Mouse (Mus musculus) fibroblast of lung, adult 2 months (primary cell): ENCODE measurements around the gene Dcp1b.

Source experiments
- DNase-seq: peaks from one replicate; pipeline ENCODE4 v3.0.0-alpha.2; 2011; ENCODE audit warnings: low read depth

Gene Dcp1b

DNA sequence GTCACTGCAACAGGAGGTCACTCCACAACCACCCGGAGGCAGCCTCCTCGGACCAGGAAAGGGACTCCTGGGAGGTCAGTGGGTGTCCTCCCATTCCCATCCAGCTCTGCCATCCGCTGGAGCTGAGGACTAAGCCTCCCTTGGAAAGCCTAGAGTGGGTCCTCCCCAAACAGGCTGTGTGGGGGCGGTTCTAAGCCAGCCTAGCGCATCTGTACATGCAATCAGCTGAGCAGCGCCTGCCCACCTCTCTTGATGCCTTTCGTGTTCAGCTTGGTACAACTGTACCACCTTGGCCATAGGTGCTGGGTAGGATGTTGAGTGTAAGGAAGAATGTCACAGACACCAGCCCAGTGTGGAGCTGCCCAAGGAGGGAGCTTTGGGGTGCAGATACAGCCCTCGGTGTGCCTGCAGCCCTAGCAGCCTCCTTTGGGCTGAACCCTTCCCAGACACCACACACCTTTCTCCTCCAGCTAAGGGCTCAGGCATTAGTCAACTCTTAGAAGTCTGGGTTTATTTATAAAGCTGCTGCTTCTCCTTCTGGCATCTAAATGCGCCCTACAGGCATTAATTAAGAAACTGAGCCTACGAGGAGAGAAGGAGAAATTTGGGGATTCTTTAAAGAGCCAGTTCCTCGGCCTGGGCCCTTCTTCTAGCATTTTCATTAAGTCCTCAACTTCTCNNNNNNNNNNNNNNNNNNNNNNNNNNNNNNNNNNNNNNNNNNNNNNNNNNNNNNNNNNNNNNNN, 54.0 kb downstream of the Dcp1b start:
- no peak for DNase-seq

DNA sequence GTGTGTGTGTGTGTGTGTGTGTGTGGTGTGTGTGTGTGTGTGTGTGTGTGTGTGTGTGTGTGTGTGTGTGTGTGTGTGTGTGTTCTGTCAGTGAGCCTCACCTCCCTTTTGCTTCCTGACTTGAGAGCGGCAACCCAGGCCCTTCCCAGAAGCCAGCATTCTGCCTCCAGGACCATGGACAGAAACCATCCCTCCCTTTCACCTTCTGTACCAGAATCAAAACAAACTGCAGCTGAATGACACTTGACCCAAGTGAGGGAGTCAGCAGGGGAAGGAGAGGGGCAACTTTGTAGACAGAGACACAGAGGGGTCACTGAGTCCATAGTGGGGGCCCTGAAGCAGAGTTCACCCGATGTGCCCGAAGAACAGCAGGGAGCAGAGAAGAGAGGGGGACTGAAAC, 58.0 kb downstream of the Dcp1b start:
- no peak for DNase-seq

DNA sequence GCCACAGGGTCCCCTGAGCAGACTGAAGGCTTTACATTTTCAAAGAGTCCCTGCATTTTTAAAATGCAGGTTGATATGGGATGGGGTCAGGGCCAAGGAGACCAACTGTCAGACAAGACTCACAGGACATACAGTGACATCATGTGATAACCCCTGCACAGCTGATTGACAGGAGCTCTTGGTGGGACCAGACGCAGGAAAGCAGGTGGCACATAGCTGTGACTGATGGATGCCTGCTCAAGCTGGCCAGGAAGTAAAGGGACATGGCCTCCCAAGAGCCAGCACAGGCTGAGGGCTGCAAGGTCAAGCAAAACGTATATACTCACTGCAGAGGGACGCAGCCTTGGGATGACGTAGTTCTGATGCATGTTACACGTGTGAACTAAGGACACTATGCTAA, 60.4 kb downstream of the Dcp1b start:
- no peak for DNase-seq

DNA sequence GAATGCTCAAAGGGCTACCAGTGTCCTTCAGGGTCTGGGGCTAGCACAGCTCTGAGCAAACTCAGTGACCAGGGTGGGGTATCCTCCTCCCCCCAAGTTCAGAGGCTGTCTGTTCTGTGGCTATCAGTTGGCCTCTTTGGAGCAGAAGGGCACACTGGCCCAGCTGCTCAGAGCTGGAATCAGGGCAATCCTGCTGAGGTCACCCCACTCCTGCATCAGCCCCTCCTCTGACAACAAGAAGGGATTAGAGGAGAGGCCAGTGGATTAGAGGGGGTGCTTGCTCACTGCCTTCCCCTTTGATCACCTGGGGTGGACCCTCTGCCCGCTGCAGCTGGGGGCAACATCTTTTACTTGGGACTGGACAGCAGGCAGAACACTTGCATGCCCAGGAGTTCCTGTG, 61.2 kb downstream of the Dcp1b start, which contains the start of gene Cacna2d4:
TSS of gene Cacna2d4 (plus strand) at position 286 of the 400 bp plus-strand sequence.
- no peak for DNase-seq

DNA sequence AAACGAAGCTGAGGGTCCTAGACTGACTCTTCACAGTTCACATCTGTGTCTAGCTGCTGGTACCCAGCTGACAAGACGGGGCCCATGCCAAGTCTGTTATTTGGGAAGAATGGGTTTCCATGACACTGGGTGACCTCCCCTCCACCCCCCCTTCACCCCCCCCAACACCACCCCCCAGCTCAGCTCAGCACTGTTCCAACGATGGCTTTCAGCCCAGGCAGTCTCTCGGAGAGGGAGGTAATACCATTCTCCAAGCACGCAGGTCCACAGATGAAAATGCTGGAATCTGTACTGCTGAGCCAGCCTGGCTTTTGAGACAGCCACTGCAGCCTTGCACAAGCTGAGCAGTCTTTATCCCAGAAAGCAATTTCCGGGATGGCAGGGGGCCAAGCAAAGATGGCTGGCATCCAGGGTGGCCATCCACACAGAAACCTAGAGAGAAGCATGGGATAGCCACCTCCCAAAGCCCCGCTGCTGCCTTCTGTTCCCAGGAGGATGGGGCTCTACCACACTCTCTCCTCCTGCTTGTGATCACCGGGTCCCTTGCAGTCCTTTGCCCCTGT, 62.5 kb downstream of the Dcp1b start:
- no peak for DNase-seq

DNA sequence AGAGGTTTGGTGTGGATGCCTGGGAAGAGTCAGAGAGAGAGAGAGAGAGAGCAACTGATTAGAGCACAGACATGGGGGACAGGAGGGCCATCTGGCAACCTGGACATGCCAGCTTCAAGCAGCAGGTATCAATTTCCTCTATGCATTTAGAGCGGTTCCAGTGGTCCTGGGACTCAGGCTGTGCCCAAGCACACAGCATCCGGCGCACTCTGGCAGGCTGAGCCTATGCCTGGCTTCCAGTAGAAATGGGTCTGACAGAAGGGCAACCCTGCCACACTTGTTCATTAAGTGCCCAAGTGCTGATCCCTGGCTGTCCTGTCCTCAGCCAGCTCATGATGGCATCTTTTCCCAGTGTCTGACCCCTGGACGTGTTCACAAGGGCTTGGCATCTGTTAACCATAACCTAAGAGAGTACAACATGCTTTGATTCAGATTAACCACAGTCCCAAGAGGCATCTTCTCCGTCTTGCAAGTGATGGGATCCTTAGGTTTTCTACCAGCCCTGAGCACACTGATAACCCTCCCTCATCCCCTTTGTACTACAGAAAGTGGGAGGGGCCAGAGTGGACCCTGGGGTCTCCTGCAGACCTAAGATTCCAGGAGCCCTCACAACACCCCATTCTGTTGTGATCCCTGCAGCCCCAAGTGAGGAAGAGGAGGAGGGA, 64.4 kb downstream of the Dcp1b start:
- no peak for DNase-seq

DNA sequence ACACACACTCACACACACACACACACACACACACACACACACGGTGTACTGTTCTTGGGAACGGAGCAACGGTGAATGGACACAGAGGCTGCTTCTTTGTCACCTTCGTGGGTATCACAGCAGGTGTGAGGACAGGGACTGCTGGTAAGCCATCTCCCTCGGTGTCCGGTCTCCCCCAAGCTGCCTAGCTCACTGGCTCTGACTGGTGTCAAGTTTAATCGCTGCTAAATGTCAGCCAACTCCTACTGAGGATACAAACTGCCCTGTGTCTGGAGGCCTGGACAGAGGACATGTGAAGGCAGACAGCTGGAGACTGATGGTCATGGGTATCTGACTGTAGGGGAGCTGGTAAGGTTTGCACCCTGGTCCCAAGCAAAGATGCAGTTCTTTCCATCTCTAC, 65.2 kb downstream of the Dcp1b start:
- no peak for DNase-seq

DNA sequence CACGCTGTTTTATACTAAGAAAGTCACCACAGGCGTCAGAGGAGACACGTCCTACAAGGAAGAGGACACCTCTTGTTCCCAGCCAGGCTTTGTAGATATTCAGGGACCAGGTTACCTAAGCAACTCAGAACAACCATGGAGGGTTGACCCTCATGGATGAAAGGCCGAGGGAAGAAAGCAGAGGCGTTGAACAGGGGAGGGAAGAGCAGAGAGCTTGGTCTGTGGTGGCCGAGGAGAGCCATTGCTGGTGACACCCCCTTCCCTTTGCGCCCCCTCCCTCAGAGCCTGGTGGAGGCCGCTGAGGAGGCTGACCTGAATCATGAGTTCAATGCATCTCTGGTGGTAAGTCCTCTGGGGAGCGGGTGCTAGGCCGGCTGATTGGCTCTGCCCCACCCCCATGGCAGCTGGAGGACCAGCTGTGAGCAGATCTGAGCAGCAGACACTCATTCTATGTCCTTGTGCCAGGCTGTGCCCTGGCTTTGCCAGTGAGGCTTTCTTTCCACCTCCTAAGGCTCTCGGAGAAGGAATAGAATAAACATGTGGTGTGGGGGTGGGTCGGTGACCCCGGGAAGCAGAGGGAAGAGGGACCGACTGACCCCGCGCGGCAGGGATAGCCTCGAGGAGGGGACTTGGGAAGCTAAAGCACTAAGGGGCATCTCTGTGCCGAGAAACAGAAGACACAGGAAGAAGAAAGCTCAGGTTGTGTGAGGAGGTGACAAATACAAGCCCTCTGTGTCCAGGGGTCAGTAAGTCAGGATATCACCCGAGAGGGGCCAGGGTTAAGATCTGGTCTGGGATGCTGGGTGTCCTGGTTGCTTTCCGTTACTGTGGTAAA, 66.0 kb downstream of the Dcp1b start:
- no peak for DNase-seq

DNA sequence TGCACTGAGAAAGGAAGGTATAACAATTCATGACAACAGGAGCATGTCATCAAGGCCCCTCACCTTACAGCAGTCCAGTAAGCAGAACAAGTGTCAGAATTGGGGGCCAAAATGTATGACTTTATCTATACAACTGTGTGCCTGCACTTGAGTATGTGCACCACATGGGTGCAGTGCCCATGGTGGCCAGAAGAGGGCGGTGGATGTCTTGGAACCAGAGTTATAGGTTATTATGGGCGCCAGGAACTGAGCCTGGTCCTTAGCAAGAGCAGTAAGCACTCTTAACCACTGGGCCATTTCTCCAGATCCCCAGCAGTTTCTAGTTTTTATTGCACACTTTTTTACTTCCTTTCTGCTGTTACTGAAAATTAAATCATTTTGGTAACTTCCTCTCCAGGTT, 71.0 kb downstream of the Dcp1b start:
- no peak for DNase-seq

DNA sequence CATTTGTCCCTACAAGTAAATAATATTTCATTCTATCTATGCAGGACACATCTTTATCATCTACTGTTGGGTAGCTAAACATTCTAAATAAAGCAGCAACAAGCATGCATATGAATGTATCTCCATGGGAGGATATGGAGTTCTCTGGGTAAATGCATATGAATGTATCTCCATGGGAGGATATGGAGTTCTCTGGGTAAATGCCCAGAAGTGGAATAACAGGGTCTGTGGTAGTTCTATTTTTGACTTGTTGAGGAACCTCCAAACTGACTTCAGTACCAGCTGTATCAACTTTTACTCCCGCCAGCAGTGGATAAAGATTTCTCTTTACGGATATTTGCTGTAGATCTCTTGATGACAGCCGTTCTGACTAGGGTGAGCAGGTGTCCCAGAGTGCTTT, 73.5 kb downstream of the Dcp1b start:
- DNase-seq: no peak

DNA sequence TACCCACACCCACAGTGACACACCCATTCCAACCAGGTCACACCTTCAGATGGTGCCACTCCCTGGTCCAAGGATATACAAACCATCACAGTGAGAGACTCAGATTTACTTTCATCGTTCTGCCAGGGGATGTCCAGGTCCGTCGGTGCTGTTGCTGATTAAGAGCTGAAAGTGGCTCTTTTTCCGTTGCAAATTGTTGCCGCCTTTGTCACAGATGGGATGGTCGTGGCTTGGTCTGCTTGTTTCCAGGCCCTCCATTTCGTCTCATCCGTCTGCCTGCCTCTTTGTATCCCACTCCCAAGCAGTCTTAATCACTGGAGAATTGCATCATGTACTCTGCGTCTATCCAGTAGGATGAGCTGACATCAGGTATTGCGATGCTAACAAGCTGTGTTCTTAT, 74.7 kb downstream of the Dcp1b start:
- DNase-seq: no peak

DNA sequence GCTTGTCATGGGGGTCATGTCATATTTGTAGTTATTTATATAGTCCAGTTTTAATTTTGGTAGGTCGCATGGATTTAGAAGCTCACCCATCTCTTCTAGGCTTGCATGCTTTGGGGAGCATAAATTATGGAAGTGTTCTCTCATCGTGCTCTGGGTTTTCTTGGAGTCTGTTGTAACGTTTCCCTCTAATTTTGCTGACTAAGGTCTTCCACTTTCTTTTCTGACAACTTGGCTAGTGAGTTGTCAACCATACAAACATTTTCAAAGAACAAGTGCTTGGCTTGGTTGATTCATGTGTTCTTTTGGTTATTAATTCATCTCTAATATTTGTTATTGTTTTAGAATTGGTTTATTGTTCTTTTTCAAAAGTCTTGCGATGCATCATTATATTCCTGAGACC, 76.7 kb downstream of the Dcp1b start:
- DNase-seq: no peak
